Mouse (Mus musculus): ENCODE data around the gene Cox7a2. TPM values are rescaled to one million over a fixed set of nuclear protein-coding genes. Genes with fewer than 3 reads are reported as not detected.

Gene Cox7a2
- polyA plus RNA-seq, 1 experiment from 2014 or later, result 652 TPM

Other genes starting within 250 kb of the Cox7a2 start
- gene Col12a1, start 41.0 kb downstream of the Cox7a2 start, polyA plus RNA-seq (2014; fragmentation: Nextera tagmentation; extraction: Ambion mirVana), result 95.5 and 97.7 TPM in 2 replicates
- gene Tmem30a, start 33.6 kb upstream of the Cox7a2 start, polyA plus RNA-seq (2014; fragmentation: Nextera tagmentation; extraction: Ambion mirVana), result 64.6 and 67.3 TPM in 2 replicates